Mouse (Mus musculus) forebrain, embryonic 10.5 days (tissue): ENCODE results near the gene Zbtb48. TPM values are rescaled to one million over a fixed set of nuclear protein-coding genes. Genes with fewer than 3 reads are reported as not detected.

ENCODE experiments used
- DNase-seq: peaks from one replicate; pipeline ENCODE4 v3.0.0-alpha.2; 2017; ENCODE audit warnings: low spot score; ENCODE audit errors: extremely low spot score
- H3K27ac ChIP-seq: fragments of 300-500 bp; sonication (generic); 2 replicates; pipeline ENCODE4 v1.5.1; 2016; ENCODE audit warnings: mild to moderate bottlenecking
- H3K27me3 ChIP-seq: fragments of 300-500 bp; sonication (generic); 2 replicates; pipeline ENCODE4 v1.6.1; 2016; ENCODE audit warnings: mild to moderate bottlenecking; ENCODE audit not compliant: poor library complexity, severe bottlenecking
- H3K36me3 ChIP-seq: fragments of 300-500 bp; sonication (generic); replicated peaks from 2 replicates; pipeline ENCODE4 v1.6.1; 2016; ENCODE audit warnings: mild to moderate bottlenecking, moderate library complexity
- H3K4me1 ChIP-seq: fragments of 300-500 bp; sonication (generic); 2 replicates; pipeline ENCODE4 v1.6.1; 2016
- H3K4me3 ChIP-seq: fragments of 300-500 bp; sonication (generic); 2 replicates; pipeline ENCODE4 v1.5.1; 2016; ENCODE audit warnings: mild to moderate bottlenecking, moderate library complexity
- H3K9me3 ChIP-seq: fragments of 300-500 bp; sonication (generic); 2 replicates; pipeline ENCODE4 v1.6.1; 2016; ENCODE audit warnings: mild to moderate bottlenecking, moderate library complexity
- WGBS: fragments of 180-500 bp; shearing (Covaris S2); methylation state at CpG from one replicate; pipeline ENCODE4 v1.1.7; 2016; 5-methylcytosine and 5-hydroxymethylcytosine counted together
- polyA plus RNA-seq: library from polyadenylated mRNA; unstranded; fragments of >200 nt; fragmentation: Nextera tagmentation; extraction: Ambion mirVana; gene quantifications from 2 replicates; pipeline ENCODE4 v1.2.1, GENCODE M21; 2016

Gene Zbtb48
- polyA plus RNA-seq, 1 experiment from 2014 or later: 24.4 TPM

DNA sequence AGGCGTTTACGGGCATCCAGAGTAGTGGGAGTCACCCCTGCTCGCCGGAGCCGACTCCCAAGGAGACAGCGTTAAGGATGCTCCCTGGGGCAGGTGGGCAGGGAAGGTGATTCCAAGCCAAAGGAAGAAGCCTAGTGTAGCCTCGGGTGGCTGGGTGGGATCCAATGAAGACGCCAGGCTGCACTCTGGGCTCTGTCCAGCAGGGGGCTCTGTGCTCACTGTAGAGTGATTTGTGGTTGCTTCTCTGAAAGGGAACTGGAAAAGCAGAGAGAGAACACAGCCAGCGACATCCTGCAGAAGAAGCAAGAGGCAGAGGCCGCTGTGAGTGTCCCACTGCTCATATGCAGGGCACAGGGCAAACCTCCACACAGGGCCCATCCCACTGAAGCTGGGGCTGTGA lies 49.7 kb downstream of the Zbtb48 start:
- H3K27ac ChIP-seq: no peak overlapping the region
- H3K4me3 ChIP-seq: no peak overlapping the region
- H3K4me1 ChIP-seq: peaks cover under 1% of the 10 kb centered on the region
- peaks cover 98% of the 10 kb centered on the region for H3K36me3 ChIP-seq
- no peaks in the 10 kb centered on the region for H3K27me3 ChIP-seq
- peak; percentile 79 for DNase-seq
- H3K9me3 ChIP-seq: no peaks in the 10 kb centered on the region
- WGBS: 52% methylated on average over 10 of the region's 10 CpGs

DNA sequence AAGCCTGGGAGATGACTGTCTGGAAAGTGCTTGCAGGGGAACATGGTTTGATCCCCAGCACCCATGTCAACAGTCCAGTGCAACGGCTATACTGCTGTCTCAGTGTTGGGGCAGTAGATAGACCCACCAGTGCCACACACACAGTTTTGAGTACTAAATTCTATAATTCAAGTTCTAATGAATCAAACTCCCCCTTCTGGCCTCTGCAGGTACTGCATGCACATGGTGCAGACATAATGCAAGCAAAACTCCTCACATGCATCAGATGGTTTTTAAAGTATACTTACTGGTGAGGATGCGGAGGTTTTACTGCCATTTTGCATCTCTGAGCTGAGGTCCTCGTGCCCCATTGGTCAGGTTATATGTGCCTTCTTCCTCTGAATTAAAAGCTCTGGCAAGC lies 52.0 kb downstream of the Zbtb48 start:
- 91% methylated on average over 3 of the region's 3 CpGs for WGBS
- Histone ChIP-seq H3K4me1 (no peaks in the 10 kb centered on the region), H3K4me3 (no peak overlapping the region), H3K36me3 (peaks cover 97% of the 10 kb centered on the region), H3K27ac (no peak overlapping the region), H3K9me3 (no peaks in the 10 kb centered on the region), H3K27me3 (no peaks in the 10 kb centered on the region)
- DNase-seq: no peak

DNA sequence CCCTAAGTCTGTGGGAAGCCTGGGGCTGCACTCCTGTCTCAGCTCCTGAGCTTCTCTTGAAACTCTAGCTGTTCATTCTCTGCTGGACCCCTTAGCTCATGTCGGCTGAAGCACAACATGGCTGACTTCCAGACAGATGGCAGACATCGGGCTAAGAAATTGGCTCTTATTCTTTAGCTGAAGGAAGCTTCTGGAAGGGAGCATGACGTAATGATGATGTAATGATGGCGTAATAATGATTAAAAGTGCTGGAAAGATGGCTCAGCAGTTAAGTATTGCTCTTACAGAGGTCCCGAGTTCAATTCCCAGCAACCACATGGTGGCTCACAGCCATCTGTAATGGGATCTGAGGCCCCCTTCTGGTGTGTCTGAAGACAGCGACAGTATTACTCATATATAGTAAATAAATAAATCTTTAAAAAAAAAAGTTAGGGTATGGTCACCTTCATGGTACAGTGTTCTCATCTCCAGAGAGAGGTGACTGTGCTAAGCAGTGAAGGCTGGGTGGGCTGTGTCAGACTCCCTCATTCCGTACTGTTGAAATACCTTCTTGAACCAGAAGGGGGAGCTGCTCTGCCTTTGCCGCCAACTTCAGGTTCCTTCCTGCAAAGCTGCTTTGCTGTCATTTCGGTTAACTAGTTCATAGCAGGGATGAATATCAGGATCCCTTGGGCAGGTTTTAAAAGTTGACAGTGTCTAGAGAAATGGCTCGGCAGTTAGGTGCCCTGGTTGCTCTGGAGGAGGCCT lies 55.1 kb downstream of the Zbtb48 start:
- Histone ChIP-seq H3K27ac (no peak overlapping the region), H3K4me1 (no peaks in the 10 kb centered on the region), H3K4me3 (no peak overlapping the region), H3K27me3 (no peaks in the 10 kb centered on the region), H3K9me3 (no peaks in the 10 kb centered on the region), H3K36me3 (peaks cover 96% of the 10 kb centered on the region)
- WGBS: 73% methylated on average over 10 of the region's 10 CpGs
- DNase-seq: no peak

Other genes with a start within 250 kb of the Zbtb48 start
- gene Camta1, start 165.8 kb downstream of the Zbtb48 start, polyA plus RNA-seq: 122 and 131 TPM in 2 replicates
- gene Dnajc11, start 94.0 kb downstream of the Zbtb48 start, polyA plus RNA-seq: 113 and 114 TPM in 2 replicates
- 34.9 and 35.7 TPM in 2 replicates for gene Thap3, start 38.7 kb downstream of the Zbtb48 start, polyA plus RNA-seq
- gene Phf13, start 31.4 kb downstream of the Zbtb48 start, polyA plus RNA-seq: 24.1 and 26.1 TPM in 2 replicates
- gene Klhl21, start 18.9 kb downstream of the Zbtb48 start, polyA plus RNA-seq: 8.1 and 8.3 TPM in 2 replicates
- 0.48 and 0.79 TPM in 2 replicates for gene Tas1r1, start 10.9 kb upstream of the Zbtb48 start, polyA plus RNA-seq
- 42.0 and 43.0 TPM in 2 replicates for gene Nol9, start 11.7 kb upstream of the Zbtb48 start, polyA plus RNA-seq
- gene Plekhg5, start 44.8 kb upstream of the Zbtb48 start, polyA plus RNA-seq: 9.6 and 9.8 TPM in 2 replicates
- gene Tnfrsf25, start 88.3 kb upstream of the Zbtb48 start, polyA plus RNA-seq: 0.72 and 0.96 TPM in 2 replicates
- gene Espn, start 124.7 kb upstream of the Zbtb48 start, polyA plus RNA-seq: 5.6 and 5.9 TPM in 2 replicates
- not detected in 2 replicates for gene Hes2, start 131.2 kb upstream of the Zbtb48 start, polyA plus RNA-seq
- gene Acot7, start 150.5 kb upstream of the Zbtb48 start, polyA plus RNA-seq: 61.0 and 64.4 TPM in 2 replicates
- 2.5 and 3.0 TPM in 2 replicates for gene Gpr153, start 246.6 kb upstream of the Zbtb48 start, polyA plus RNA-seq